Mouse (Mus musculus) Patski (cell line): Measurements from ENCODE around the gene Ctrc. TPM values are rescaled to one million over a fixed set of nuclear protein-coding genes. Genes with fewer than 3 reads are reported as not detected.

Experiments used
- ATAC-seq: fragments of 100-300 bp; one replicate; pipeline ENCODE4 v1.8.0; 2021
- CTCF ChIA-PET: fragments of 350-600 bp; sonication (Branson Sonifier 250); formaldehyde crosslinking; loops from one replicate; lab custom pipeline; 2022; ENCODE audit warnings: inconsistent platforms; lab: Charles Lee
- POLR2A ChIA-PET: fragments of 350-600 bp; sonication (Branson Sonifier 250); formaldehyde crosslinking; loops from one replicate; lab custom pipeline; 2022; ENCODE audit warnings: antibody characterized with exemption, inconsistent platforms; lab: Charles Lee
- DNase-seq: peaks from one replicate; pipeline ENCODE4 v3.0.0-alpha.2; 2011; ENCODE audit warnings: low read depth, low spot score
- H3K27me3 ChIP-seq: fragments of 371-371 bp; one replicate; pipeline ENCODE4 v1.5.1; 2021
- CTCF ChIP-seq: fragments of 100-300 bp; IDR thresholded peaks from one replicate; pipeline ENCODE4 v1.5.1; 2021
- in situ Hi-C: fragments of 300-500 bp; cut with MboI; formaldehyde crosslinking; loops from 3 replicates; pipeline ENCODE4 v1.11.1; 2018; ENCODE audit warnings: low pct_unique_long_range_greater_than_20kb, mixed read lengths
- polyA plus RNA-seq: library from polyadenylated mRNA; unstranded; gene quantifications from one replicate; pipeline ENCODE4 v1.2.3, GENCODE M21; 2021

Gene Ctrc
- polyA plus RNA-seq, result not detected

DNA sequence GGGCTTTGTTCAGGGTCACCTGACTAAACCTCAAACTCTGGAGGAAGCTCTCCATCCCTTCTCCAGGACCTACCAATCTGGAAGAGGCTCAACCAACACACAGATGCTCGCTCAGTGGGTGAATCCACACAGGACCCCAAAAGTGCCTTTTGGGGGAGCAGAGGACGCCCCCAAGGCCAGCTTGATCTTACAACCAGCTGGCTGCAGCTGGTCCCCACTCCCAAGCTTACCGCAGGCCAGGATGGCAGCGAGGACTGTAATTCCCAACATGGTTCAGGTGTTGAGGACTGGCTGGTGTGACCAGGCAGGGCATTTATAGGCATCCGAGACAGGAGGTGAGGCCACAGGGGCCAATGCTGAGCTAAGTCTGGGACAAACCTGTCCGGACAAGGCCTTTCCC is at the start of gene Ctrc:
Gene Ctrc, minus strand, starts transcription at position 361 of the 400 bp plus-strand sequence.
- CTCF ChIA-PET, result interaction anchor here (1.1 to 1.7 kb wide), 2 partner anchors 25 to 36 kb away, joined by 3 to 4 read pairs; no protein-coding TSS in a partner anchor
- no peak for TF ChIP-seq CTCF
- in situ Hi-C loops, result loop anchor here (10.0 to 25.0 kb wide), 2 partner anchors 231 to 1166 kb away; partner anchors contain the start of gene Tmem82
- ATAC-seq, result no peak
- POLR2A ChIA-PET, result no interaction called here
- no peak for DNase-seq
- no peaks in the 10 kb centered on the region for H3K27me3 ChIP-seq

DNA sequence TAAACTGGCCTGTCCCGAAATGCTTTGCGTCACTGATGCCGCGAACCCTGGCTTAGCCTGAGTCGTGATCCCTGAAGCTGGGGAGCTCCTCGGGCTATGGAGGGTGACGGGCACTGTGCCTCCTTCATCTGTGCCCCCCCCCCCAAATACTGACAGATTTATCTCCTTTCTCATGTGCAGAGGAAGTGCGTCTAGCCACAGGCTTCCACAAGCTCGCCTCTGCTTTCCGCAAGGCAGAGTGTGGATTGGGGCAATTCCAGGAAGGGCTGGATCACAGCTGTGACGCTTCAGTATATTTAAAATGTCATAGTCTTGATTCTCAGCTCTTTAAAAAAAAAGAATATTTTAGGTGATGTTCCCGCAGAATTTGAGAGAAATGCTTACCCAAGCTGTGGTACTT is 49.6 kb upstream of the Ctrc start:
- DNase-seq (no peak), ATAC-seq (no peak)
- POLR2A ChIA-PET, result interaction anchor here (1.0 kb wide), 1 partner anchor 11 kb away, joined by 8 read pairs; no protein-coding TSS in a partner anchor
- H3K27me3 ChIP-seq, result no peaks in the 10 kb centered on the region
- in situ Hi-C loops, result no loop called here
- TF ChIP-seq CTCF, result no peak
- CTCF ChIA-PET, result no interaction called here

DNA sequence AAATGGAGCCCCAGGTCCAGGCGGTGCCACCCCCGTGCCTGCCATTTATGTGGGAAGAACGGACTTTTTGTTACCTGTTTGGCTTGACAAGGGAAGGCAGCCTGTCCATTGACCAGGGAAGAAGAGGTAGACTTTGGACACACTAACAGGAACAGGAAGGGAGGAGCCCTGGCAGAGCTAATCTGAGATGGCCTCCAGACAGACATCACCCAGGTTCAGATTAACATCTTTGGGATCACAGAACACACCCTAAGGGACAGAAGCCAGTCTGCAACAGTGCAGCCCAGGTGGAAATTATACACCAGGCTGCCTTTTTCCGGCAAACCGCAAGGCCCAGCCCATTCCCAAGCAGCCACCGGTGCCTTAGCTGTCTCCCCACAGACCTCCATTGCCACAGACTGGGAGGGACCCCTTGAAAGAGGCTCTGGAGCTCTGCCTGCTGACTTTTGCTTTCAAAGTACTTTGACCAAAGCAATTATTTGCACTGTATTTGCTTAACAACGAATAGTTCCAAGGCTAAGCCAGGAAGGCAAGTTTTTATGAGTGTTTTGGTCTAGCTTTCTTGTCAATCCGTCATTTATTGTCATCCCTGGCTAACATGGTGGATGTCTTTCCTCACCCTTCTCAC is 47.1 kb upstream of the Ctrc start:
- in situ Hi-C loops, result no loop called here
- DNase-seq (no peak), ATAC-seq (no peak)
- ChIA-PET POLR2A (no interaction called here), CTCF (no interaction called here)
- no peak for TF ChIP-seq CTCF
- H3K27me3 ChIP-seq, result no peaks in the 10 kb centered on the region

DNA sequence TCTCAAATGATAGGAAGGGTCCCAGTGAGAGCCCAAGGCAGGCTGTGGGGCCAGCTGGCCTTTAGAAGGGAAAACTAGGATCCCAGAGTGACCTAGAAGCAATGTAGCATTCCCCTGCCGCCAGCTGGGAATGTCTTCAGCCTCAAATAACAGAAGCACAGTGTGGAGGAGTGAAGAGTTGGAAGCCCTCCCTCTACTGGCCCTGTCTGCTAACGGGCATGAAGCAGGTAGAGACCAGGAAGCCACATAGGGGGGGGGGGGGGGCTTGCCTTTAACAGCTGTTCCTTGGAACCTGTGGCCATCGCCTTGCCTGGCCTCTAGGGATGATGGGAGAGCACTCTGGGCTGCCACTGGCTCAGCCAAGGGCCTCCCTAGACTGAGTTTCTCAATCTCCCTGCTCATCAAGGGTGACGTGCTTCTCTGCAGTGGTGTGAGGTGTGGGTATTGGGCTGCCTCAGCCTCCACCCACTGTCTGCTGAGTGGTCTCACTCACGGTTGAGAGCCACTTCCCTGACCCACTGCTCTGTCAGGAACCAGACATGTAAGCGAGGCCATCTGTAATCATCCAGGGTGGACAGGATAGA is 40.3 kb upstream of the Ctrc start:
- in situ Hi-C loops, result no loop called here
- TF ChIP-seq CTCF, result no peak
- no peak for DNase-seq
- CTCF ChIA-PET, result no interaction called here
- no peak for ATAC-seq
- POLR2A ChIA-PET, result no interaction called here
- no peaks in the 10 kb centered on the region for H3K27me3 ChIP-seq

DNA sequence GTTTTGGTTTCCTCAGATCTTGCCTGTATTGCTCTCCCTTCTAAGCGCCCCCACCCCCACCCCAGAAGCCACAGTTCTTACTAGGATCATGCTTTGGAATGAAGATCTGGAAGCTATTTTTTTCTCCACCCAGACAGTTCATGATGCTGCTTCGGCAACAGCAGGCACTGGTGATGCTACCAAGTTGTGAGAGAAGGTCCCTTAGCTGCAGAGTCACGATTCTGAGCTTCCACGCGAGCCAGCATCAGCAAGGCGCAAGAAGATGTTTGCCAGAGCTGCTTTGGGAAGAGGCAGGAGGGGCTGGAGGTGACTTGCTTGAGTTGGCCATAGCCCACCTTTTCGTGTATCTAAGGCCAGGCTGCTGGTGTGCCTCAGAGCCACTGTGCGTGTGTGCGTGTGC is 39.3 kb upstream of the Ctrc start:
- in situ Hi-C loops, result no loop called here
- ChIA-PET POLR2A (no interaction called here), CTCF (no interaction called here)
- DNase-seq (no peak), ATAC-seq (no peak)
- no peak for TF ChIP-seq CTCF
- H3K27me3 ChIP-seq, result no peaks in the 10 kb centered on the region

DNA sequence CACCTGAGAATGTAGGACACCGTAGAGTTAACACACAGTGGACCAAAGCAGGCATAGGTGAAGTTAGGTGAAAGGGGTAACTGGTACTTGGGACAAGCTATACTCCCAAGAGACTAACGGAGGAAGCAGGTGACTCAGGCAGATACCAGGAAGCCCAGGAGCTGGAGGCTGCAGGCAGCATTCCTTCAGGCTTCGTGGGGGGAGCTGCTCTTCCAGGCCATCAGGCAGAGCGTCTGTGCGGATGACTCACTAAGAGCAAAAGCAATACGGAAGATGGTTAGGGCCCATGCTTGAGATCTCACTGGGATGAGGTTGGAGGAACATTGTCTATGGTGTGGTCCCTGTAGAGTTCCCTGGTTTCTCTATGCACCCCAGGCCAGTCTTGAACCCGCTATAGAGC is 36.7 kb upstream of the Ctrc start:
- TF ChIP-seq CTCF, result no peak
- ChIA-PET CTCF (interaction anchor here (1.2 to 1.8 kb wide), 2 partner anchors 42 to 44 kb away, joined by 3 to 4 read pairs; no protein-coding TSS in a partner anchor), POLR2A (interaction anchor here (1.3 kb wide), 1 partner anchor 47 kb away, joined by 3 read pairs; no protein-coding TSS in a partner anchor)
- no peaks in the 10 kb centered on the region for H3K27me3 ChIP-seq
- in situ Hi-C loops, result no loop called here
- ATAC-seq (peak; percentile 86), DNase-seq (peak; percentile 64)

DNA sequence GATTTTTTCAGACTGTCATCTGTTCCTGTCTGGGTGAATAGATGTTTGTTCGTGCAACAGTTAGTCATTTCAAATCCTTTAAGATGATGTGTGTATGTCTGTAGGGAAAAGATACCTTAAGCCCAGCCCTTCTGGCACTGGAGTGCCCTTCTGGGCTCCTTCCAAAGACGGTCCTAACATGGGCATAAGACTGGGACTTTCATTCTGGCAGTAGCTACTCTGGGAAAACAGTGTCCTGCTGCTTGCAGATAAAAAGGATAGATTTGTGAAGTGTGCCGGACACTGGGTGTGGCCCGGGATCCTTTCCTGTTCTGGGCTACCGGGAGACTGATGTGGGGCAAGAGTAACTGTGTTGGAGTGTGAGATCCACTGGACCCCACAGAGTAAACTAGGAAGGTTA is 35.8 kb upstream of the Ctrc start:
- no peaks in the 10 kb centered on the region for H3K27me3 ChIP-seq
- POLR2A ChIA-PET, result interaction anchor here (1.3 kb wide), 1 partner anchor 48 kb away, joined by 3 read pairs; no protein-coding TSS in a partner anchor
- no peak for TF ChIP-seq CTCF
- DNase-seq, result no peak
- CTCF ChIA-PET, result no interaction called here
- no peak for ATAC-seq
- in situ Hi-C loops, result no loop called here

DNA sequence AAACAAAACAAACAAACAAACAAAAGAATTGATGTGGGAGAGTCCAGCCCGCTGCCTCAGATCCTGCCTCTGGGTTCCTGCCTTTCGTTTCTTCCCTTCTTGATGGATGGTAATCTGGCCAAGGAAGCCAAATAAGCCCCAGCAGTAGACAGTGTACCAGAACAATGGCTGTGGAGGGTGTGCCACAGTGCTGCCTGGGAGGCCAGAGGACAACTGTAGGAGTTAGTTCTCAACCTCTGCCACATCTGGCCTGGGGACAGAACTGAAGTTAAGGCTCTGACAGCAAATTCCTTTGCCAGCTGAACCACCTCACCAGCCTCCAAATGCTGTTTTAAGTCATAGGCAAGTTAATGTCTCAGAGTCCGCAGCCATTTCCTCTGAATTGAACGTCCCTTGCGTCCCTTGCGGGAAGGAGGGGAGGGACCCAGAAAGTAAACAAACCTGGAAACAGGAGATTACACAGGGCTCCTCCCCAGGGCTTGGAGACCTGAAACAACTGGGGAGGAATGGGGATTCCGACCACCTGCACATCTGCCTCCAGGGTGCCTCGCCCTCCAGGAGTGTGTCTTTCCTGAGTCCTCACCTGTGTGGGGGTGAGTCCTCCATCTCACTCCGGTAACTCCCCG is 35.2 kb upstream of the Ctrc start:
- H3K27me3 ChIP-seq, result no peaks in the 10 kb centered on the region
- CTCF ChIA-PET, result no interaction called here
- in situ Hi-C loops, result no loop called here
- no peak for ATAC-seq
- POLR2A ChIA-PET, result no interaction called here
- DNase-seq, result no peak
- no peak for TF ChIP-seq CTCF

DNA sequence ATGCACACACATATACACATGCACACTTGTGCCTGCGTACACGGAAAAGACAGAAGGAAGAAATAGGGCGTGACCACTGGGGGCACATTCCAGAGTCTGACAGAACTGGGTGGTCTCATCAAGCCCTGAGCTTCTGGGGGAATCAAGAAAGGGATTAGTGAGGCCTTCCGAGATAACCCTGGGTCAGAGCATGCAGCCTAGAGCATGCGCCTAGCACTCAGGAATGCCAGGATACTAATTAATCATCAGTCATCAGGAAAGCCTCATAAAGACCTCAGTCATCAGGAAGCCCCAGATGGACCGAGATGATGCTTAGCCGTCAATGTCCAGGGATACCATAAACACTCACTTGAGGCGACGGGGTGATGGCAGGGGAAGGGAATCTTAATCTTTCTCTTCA is 33.7 kb upstream of the Ctrc start:
- ATAC-seq (no peak), DNase-seq (no peak)
- H3K27me3 ChIP-seq, result no peaks in the 10 kb centered on the region
- ChIA-PET POLR2A (no interaction called here), CTCF (interaction anchor here (0.6 kb wide), 1 partner anchor 22 kb away, joined by 3 read pairs; no protein-coding TSS in a partner anchor)
- in situ Hi-C loops, result no loop called here
- no peak for TF ChIP-seq CTCF

DNA sequence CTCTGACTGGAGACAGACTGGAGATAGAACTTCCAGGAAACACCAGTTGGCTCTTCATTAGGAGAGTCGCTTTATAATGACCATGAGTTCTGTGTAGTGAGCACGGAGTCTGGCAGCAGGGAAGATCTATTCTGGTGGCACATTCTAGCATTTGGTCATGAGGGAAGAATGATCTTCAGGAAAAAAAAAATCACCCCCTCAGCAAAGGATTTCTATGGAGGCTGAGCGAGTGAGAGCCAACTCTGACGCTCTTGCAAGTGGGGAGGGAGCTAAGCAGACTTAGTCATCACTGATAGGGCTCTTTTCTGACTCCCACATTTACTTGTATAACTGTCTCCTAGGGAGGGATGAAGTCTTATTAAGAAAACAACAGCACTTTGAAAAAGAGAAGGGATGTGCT is 32.9 kb upstream of the Ctrc start:
- POLR2A ChIA-PET, result no interaction called here
- DNase-seq, result no peak
- TF ChIP-seq CTCF, result no peak

DNA sequence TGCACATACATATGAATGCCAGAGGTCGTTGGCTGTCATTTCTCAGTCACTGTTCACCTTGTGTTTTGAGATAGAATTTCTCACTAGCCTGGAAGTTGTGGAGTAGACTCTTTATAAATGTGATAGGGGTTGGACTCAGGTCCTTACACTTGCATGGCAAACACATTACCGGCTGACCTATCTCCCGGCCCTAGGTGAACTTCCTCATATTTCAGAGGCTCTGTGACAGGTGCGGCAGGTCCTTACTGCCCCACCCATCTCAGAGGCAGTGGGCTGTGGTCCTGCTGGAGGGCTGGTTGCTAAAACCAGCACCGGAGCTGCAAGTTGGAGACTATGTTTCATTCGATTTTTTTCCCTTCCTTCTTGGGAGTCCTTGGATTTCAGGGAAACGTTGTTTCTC is 32.5 kb upstream of the Ctrc start:
- DNase-seq (no peak), ATAC-seq (no peak)
- no peaks in the 10 kb centered on the region for H3K27me3 ChIP-seq
- TF ChIP-seq CTCF, result no peak
- in situ Hi-C loops, result no loop called here
- ChIA-PET CTCF (no interaction called here), POLR2A (interaction anchor here (0.6 kb wide), 1 partner anchor 36 kb away, joined by 3 read pairs; no protein-coding TSS in a partner anchor)

More for the DNA sequence above, 32.9 kb upstream of the Ctrc start:
- no peak for ATAC-seq
- in situ Hi-C loops, result no loop called here
- CTCF ChIA-PET, result no interaction called here
- no peaks in the 10 kb centered on the region for H3K27me3 ChIP-seq
